8 mouse cellular contexts compared by ENCODE assay signal in the genomic region with DNA sequence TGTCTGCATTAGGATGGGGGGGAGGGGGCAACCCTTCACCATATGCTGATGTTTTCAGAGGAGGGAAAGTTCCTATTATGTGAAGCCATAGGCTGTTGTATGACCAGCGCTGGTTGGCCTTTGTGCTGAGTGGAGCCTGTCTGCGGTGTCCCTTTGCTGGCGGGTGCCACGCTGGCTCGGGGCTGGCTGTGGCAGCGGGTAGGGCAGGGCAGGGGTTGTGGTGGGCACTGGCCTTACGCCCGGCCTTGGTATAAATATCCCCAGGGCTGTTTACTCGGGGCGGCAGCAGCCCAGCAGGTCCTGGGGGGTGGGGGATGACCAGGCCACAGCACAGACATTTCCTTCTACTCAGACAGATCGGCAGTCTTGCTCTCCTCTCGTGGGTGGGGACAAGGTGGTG. TPM values are rescaled to one million over a fixed set of nuclear protein-coding genes. Genes with fewer than 3 reads are reported as not detected.
A peak's percentile ranks its signal among the peaks of the same experiment; 100 is the strongest.
DNase-seq lines count a peak whose midpoint lies in the region; ATAC-seq and TF ChIP-seq lines count a peak whose summit lies in the region.

No protein-coding gene starts in this region.

- no peak for TF ChIP-seq CTCF in C2C12 (IDR thresholded peaks at IDR 0.05; ENCODE audit: control insufficient read depth, insufficient read depth, insufficient read length)

- peaks cover 23% of the 10 kb centered on the region for H3K36me3 ChIP-seq in C2C12 (ENCODE audit: control insufficient read depth, insufficient read depth)
- peaks cover 27% of the 10 kb centered on the region for H3K36me3 ChIP-seq in heart, embryonic 10.5 days
- H3K36me3 ChIP-seq in limb, embryonic 14.5 days (ENCODE audit: control insufficient read depth, insufficient read depth, low read length), result peaks cover 31% of the 10 kb centered on the region
- peaks cover 28% of the 10 kb centered on the region for H3K36me3 ChIP-seq in neural tube, embryonic 12.5 days

- H3K4me2 ChIP-seq in limb, embryonic 14.5 days (replicated peaks; ENCODE audit: low read depth, low read length, severe bottlenecking), result 0 out of 2 replicates have a peak overlapping the region, but pooled peaks have one; percentile 25
- H3K4me2 ChIP-seq in neural tube, embryonic 12.5 days (replicated peaks), result peak overlapping the region; percentile 7; the same call in 1 of the 2 replicates

- 12% methylated on average over 12 of the region's 12 CpGs for WGBS in heart, embryonic 10.5 days
- WGBS in limb, embryonic 14.5 days, result 20% methylated on average over 12 of the region's 12 CpGs
- WGBS in neural tube, embryonic 12.5 days, result 18% methylated on average over 12 of the region's 12 CpGs

- no peaks in the 10 kb centered on the region for H3K79me3 ChIP-seq in C2C12 (ENCODE audit: low read depth)

- DNase-seq in gastrocnemius, postnatal 10 days, result peak; percentile 48
- DNase-seq in gastrocnemius, postnatal 36 days, result no peak
- no peak for DNase-seq in heart, embryonic 10.5 days (ENCODE audit: low spot score)
- DNase-seq in limb, embryonic 14.5 days (ENCODE audit: low spot score), result no peak

- peak overlapping the region; percentile 87 for H3K27ac ChIP-seq in heart, embryonic 10.5 days
- no peak overlapping the region for H3K27ac ChIP-seq in limb, embryonic 14.5 days (replicated peaks; ENCODE audit: low read depth, low read length)
- H3K27ac ChIP-seq in neural tube, embryonic 12.5 days, result no peak overlapping the region

- peak overlapping the region; percentile 3 for H3ac ChIP-seq in C2C12 (ENCODE audit: control insufficient read depth, insufficient read length, low read depth)

- H3K79me2 ChIP-seq in C2C12 (ENCODE audit: control insufficient read depth, insufficient read depth), result no peaks in the 10 kb centered on the region

- H3K4me1 ChIP-seq in heart, embryonic 10.5 days, result peaks cover 73% of the 10 kb centered on the region
- H3K4me1 ChIP-seq in limb, embryonic 14.5 days (ENCODE audit: control insufficient read depth, insufficient read depth, low read length), result peaks cover 23% of the 10 kb centered on the region
- peaks cover 32% of the 10 kb centered on the region for H3K4me1 ChIP-seq in neural tube, embryonic 12.5 days

- H3K27me3 ChIP-seq in C2C12 (ENCODE audit: control insufficient read depth, insufficient read depth, insufficient read length), result no peaks in the 10 kb centered on the region
- no peaks in the 10 kb centered on the region for H3K27me3 ChIP-seq in heart, embryonic 10.5 days (ENCODE audit: insufficient read depth, poor library complexity, severe bottlenecking)
- H3K27me3 ChIP-seq in limb, embryonic 14.5 days (ENCODE audit: control insufficient read depth, insufficient read depth, low read length), result no peaks in the 10 kb centered on the region
- H3K27me3 ChIP-seq in neural tube, embryonic 12.5 days (replicated peaks), result no peaks in the 10 kb centered on the region; the same call in none of the 2 replicates

- TF ChIP-seq POLR2A in limb, embryonic 14.5 days (IDR thresholded peaks at IDR 0.05; ENCODE audit: borderline replicate concordance, extremely low read depth, insufficient read depth, insufficient read length), result no peak

- H3K4me3 ChIP-seq in C2C12 (ENCODE audit: insufficient read depth, poor library complexity, severe bottlenecking), result no peak overlapping the region
- H3K4me3 ChIP-seq in heart, embryonic 10.5 days, result peak overlapping the region; percentile 42
- no peak overlapping the region for H3K4me3 ChIP-seq in limb, embryonic 14.5 days (replicated peaks; ENCODE audit: low read length)
- no peak overlapping the region for H3K4me3 ChIP-seq in neural tube, embryonic 12.5 days

- H3K9me3 ChIP-seq in heart, embryonic 10.5 days, result no peaks in the 10 kb centered on the region
- no peaks in the 10 kb centered on the region for H3K9me3 ChIP-seq in limb, embryonic 14.5 days (ENCODE audit: control insufficient read depth, low read length)
- H3K9me3 ChIP-seq in neural tube, embryonic 12.5 days, result no peaks in the 10 kb centered on the region

- no peak for ATAC-seq in limb, embryonic 14.5 days (ENCODE audit: low FRiP score, low read depth)
- no peak for ATAC-seq in neural tube, embryonic 12.5 days (ENCODE audit: low FRiP score, low read depth)
- ATAC-seq in inflammation-experienced regulatory T-cells, adult 6 months, result no peak
- no peak for ATAC-seq in cerebellum, adult (ENCODE audit: insufficient number of reproducible peaks, low FRiP score, low TSS enrichment)

- intact Hi-C loops in gastrocnemius, postnatal 36 days (cut with DNase I), result no loop called here

- peak overlapping the region; percentile 34; the same call in 1 of the 2 replicates for H3K9ac ChIP-seq in limb, embryonic 14.5 days (ENCODE audit: low read depth, low read length, severe bottlenecking)
- H3K9ac ChIP-seq in neural tube, embryonic 12.5 days, result no peak overlapping the region

TF ChIP-seq in C2C12, 6 proteins besides CTCF, POLR2A, EP300 and RAD21:
- TF ChIP-seq MAX (IDR thresholded peaks at IDR 0.05), result no peak
- no peak for TF ChIP-seq MYOG (IDR thresholded peaks at IDR 0.05; ENCODE audit: control insufficient read depth, extremely low read depth, insufficient read length)
- TF ChIP-seq USF1 (IDR thresholded peaks at IDR 0.05; ENCODE audit: low read depth), result no peak
- no peak for TF ChIP-seq FOSL1 (IDR thresholded peaks at IDR 0.05; ENCODE audit: insufficient read depth, low read length, poor library complexity, severe bottlenecking)
- no peak for TF ChIP-seq CEBPB (IDR thresholded peaks at IDR 0.05; ENCODE audit: low read depth)
- no peak for TF ChIP-seq MYOD1 (IDR thresholded peaks at IDR 0.05; ENCODE audit: control insufficient read depth, insufficient read length, low read depth)

RNA-seq across cellular contexts. Expression of a gene that starts 8.9 kb away (rescaled TPM):
- 10 to 100 TPM; 31.9 to 39.6 TPM for total RNA-seq in gastrocnemius, postnatal 10 days (2021)
- total RNA-seq in gastrocnemius, postnatal 36 days (2021), result 10 to 100 TPM; 37.2 to 38.2 TPM
- polyA plus RNA-seq in C2C12 (2012; fragmentation: generic; extraction: Trizol), result 33.2 TPM
- polyA plus RNA-seq in heart, embryonic 10.5 days (2016; fragmentation: Nextera tagmentation; extraction: Ambion mirVana), result 30.1 and 30.2 TPM in 2 replicates
- polyA plus RNA-seq in limb, embryonic 14.5 days (2012; rRNA removed), result 64.5 and 84.8 TPM in 2 replicates
- polyA plus RNA-seq in limb, embryonic 14.5 days (2014; fragmentation: Nextera tagmentation; extraction: Ambion mirVana), result 28.4 and 32.0 TPM in 2 replicates
- 31.3 and 34.0 TPM in 2 replicates for polyA plus RNA-seq in neural tube, embryonic 12.5 days (2016; fragmentation: Nextera tagmentation; extraction: Ambion mirVana)
- polyA plus RNA-seq in inflammation-experienced regulatory T-cells, adult 6 months (2017; shearing (Covaris generic)), result 10 to 100 TPM; 41.2 to 45.8 (median 45.8) TPM

RNA-seq across cellular contexts. Expression of a gene that starts 23.2 kb away (rescaled TPM):
- total RNA-seq in gastrocnemius, postnatal 10 days (2021), result 10 to 100 TPM; 15.2 to 25.6 TPM
- 1 to 10 TPM; 6.0 to 6.2 TPM for total RNA-seq in gastrocnemius, postnatal 36 days (2021)
- 108 TPM for polyA plus RNA-seq in C2C12 (2012; fragmentation: generic; extraction: Trizol)
- polyA plus RNA-seq in heart, embryonic 10.5 days (2016; fragmentation: Nextera tagmentation; extraction: Ambion mirVana), result 4.1 and 4.8 TPM in 2 replicates
- 16.8 and 19.1 TPM in 2 replicates for polyA plus RNA-seq in limb, embryonic 14.5 days (2012; rRNA removed)
- polyA plus RNA-seq in limb, embryonic 14.5 days (2014; fragmentation: Nextera tagmentation; extraction: Ambion mirVana), result 2.5 and 3.6 TPM in 2 replicates
- 2.4 and 2.6 TPM in 2 replicates for polyA plus RNA-seq in neural tube, embryonic 12.5 days (2016; fragmentation: Nextera tagmentation; extraction: Ambion mirVana)
- polyA plus RNA-seq in inflammation-experienced regulatory T-cells, adult 6 months (2017; shearing (Covaris generic)), result 1 to 10 TPM; 4.6 to 6.7 (median 5.4) TPM

RNA-seq across cellular contexts. Expression of a gene that starts 29.4 kb away (rescaled TPM):
- 10 to 100 TPM; 10.5 to 10.9 TPM for total RNA-seq in gastrocnemius, postnatal 10 days (2021)
- 1 to 10 TPM; 6.9 to 9.7 TPM for total RNA-seq in gastrocnemius, postnatal 36 days (2021)
- 33.0 TPM for polyA plus RNA-seq in C2C12 (2012; fragmentation: generic; extraction: Trizol)
- polyA plus RNA-seq in heart, embryonic 10.5 days (2016; fragmentation: Nextera tagmentation; extraction: Ambion mirVana), result 34.2 and 35.8 TPM in 2 replicates
- 28.1 and 39.7 TPM in 2 replicates for polyA plus RNA-seq in limb, embryonic 14.5 days (2012; rRNA removed)
- 25.1 and 29.2 TPM in 2 replicates for polyA plus RNA-seq in limb, embryonic 14.5 days (2014; fragmentation: Nextera tagmentation; extraction: Ambion mirVana)
- 34.8 and 35.7 TPM in 2 replicates for polyA plus RNA-seq in neural tube, embryonic 12.5 days (2016; fragmentation: Nextera tagmentation; extraction: Ambion mirVana)
- 10 to 100 TPM; 55.9 to 76.1 (median 57.2) TPM for polyA plus RNA-seq in inflammation-experienced regulatory T-cells, adult 6 months (2017; shearing (Covaris generic))

RNA-seq across cellular contexts. Expression of a gene that starts 35.0 kb away (rescaled TPM):
- under 1 TPM; 0.45 to 0.47 TPM for total RNA-seq in gastrocnemius, postnatal 10 days (2021)
- total RNA-seq in gastrocnemius, postnatal 36 days (2021), result not detected
- 0.18 TPM for polyA plus RNA-seq in C2C12 (2012; fragmentation: generic; extraction: Trizol)
- 1.1 and 1.9 TPM in 2 replicates for polyA plus RNA-seq in heart, embryonic 10.5 days (2016; fragmentation: Nextera tagmentation; extraction: Ambion mirVana)
- polyA plus RNA-seq in limb, embryonic 14.5 days (2012; rRNA removed), result 1.7 and 2.7 TPM in 2 replicates
- 3.2 and 3.6 TPM in 2 replicates for polyA plus RNA-seq in limb, embryonic 14.5 days (2014; fragmentation: Nextera tagmentation; extraction: Ambion mirVana)
- 3.4 and 5.7 TPM in 2 replicates for polyA plus RNA-seq in neural tube, embryonic 12.5 days (2016; fragmentation: Nextera tagmentation; extraction: Ambion mirVana)
- 10 to 100 TPM in 2 of 3 experiments, 1 to 10 TPM in 1; 8.2 to 23.6 (median 14.4) TPM for polyA plus RNA-seq in inflammation-experienced regulatory T-cells, adult 6 months (2017; shearing (Covaris generic))

RNA-seq across cellular contexts. Expression of a gene that starts 44.6 kb away (rescaled TPM):
- total RNA-seq in gastrocnemius, postnatal 10 days (2021), result 10 to 100 TPM; 91.8 to 98.1 TPM
- 10 to 100 TPM; 60.4 to 62.0 TPM for total RNA-seq in gastrocnemius, postnatal 36 days (2021)
- 84.0 TPM for polyA plus RNA-seq in C2C12 (2012; fragmentation: generic; extraction: Trizol)
- 45.3 and 54.6 TPM in 2 replicates for polyA plus RNA-seq in heart, embryonic 10.5 days (2016; fragmentation: Nextera tagmentation; extraction: Ambion mirVana)
- polyA plus RNA-seq in limb, embryonic 14.5 days (2012; rRNA removed), result 66.8 and 73.4 TPM in 2 replicates
- polyA plus RNA-seq in limb, embryonic 14.5 days (2014; fragmentation: Nextera tagmentation; extraction: Ambion mirVana), result 77.1 and 80.7 TPM in 2 replicates
- 64.7 and 67.0 TPM in 2 replicates for polyA plus RNA-seq in neural tube, embryonic 12.5 days (2016; fragmentation: Nextera tagmentation; extraction: Ambion mirVana)
- polyA plus RNA-seq in inflammation-experienced regulatory T-cells, adult 6 months (2017; shearing (Covaris generic)), result 10 to 100 TPM; 46.6 to 56.2 (median 54.7) TPM
